Mouse (Mus musculus): ENCODE results near the gene Ccdc194. TPM values are rescaled to one million over a fixed set of nuclear protein-coding genes. Genes with fewer than 3 reads are reported as not detected.
A peak's percentile ranks its signal among the peaks of the same experiment; 100 is the strongest.

The Ccdc194 gene
- polyA plus RNA-seq, 1 experiment from 2014 or later, result 0.51 TPM

DNA sequence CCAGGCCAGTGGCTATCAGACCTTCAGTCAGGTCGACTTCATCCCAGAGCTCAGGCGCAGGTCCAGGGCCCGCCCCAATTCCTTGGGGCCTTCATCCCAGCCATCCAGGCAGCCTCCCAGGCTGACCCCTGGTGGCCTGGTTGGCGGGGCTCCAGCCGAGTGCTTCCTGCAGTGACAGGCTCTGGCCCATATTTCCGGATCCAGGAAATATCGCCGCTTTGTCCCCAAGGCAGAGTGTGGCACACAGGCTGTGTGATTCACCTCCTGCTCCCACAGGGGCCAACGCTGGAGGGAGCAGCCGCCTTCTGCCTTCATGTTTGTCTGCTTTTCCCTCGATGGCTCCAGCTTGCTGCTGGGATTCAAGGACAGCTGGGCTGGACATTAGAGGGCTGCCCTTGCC is 29.0 kb downstream of the Ccdc194 start:
- ATAC-seq (ENCODE audit: low FRiP score), result no peak
- 50% methylated on average over 11 of the region's 11 CpGs for WGBS
- Histone ChIP-seq H3K9me3 (ENCODE audit: control insufficient read depth, low read length) (no peaks in the 10 kb centered on the region), H3K4me3 (ENCODE audit: low read depth, low read length) (no peak overlapping the region), H3K27me3 (ENCODE audit: control insufficient read depth, insufficient read depth, low read length) (no peaks in the 10 kb centered on the region), H3K4me1 (replicated peaks; ENCODE audit: control insufficient read depth, insufficient read depth, low read length) (no peaks in the 10 kb centered on the region; the same call in 1 of the 2 replicates), H3K9ac (ENCODE audit: low read depth, low read length) (no peak overlapping the region), H3K27ac (ENCODE audit: low read depth, low read length) (no peak overlapping the region), H3K4me2 (replicated peaks; ENCODE audit: low read depth, low read length) (no peak overlapping the region), H3K36me3 (ENCODE audit: control insufficient read depth, insufficient read depth, low read length) (0 out of 2 replicates have a peak, but pooled peaks cover 3% of the 10 kb centered on the region)
- DNase-seq (ENCODE audit: low spot score), result no peak

- 90% methylated on average over 5 of the region's 5 CpGs for WGBS
- H3K27me3 ChIP-seq (ENCODE audit: control insufficient read depth, insufficient read depth, low read length), result no peaks in the 10 kb centered on the region
- H3K9ac ChIP-seq (ENCODE audit: low read depth, low read length), result no peak overlapping the region
- DNase-seq (ENCODE audit: low spot score), result no peak
- no peak overlapping the region for H3K4me2 ChIP-seq (replicated peaks; ENCODE audit: low read depth, low read length)
- ATAC-seq (ENCODE audit: low FRiP score), result no peak
- H3K4me3 ChIP-seq (ENCODE audit: low read depth, low read length), result no peak overlapping the region
- H3K27ac ChIP-seq (ENCODE audit: low read depth, low read length), result no peak overlapping the region
- no peaks in the 10 kb centered on the region; the same call in 1 of the 2 replicates for H3K4me1 ChIP-seq (replicated peaks; ENCODE audit: control insufficient read depth, insufficient read depth, low read length)
- no peaks in the 10 kb centered on the region for H3K9me3 ChIP-seq (ENCODE audit: control insufficient read depth, low read length)
- 0 out of 2 replicates have a peak, but pooled peaks cover 3% of the 10 kb centered on the region for H3K36me3 ChIP-seq (ENCODE audit: control insufficient read depth, insufficient read depth, low read length)
Measured at GRCm38 (mm10) chr8:71495811-71496210, 29.7 kb downstream of the Ccdc194 start.

DNA sequence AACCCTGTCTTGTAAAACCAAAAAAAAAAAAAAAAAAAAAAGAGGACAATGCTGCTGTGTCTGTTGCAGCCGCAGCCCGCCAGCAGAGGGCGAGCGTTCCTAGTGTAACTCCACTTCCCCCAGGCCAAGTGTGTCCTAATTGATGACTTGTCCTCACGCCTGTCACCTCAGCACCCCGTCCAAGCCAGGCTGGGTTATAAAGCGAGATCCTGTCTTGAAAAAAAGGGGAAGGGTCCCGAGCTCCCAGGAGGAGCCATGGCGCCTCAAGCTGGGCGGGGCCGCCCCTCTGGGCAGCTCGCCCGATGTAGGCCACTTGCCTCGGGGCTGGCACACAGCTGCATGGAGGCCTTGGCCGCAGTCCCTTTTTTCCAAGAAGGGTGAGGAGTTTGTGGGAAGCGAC is 30.5 kb downstream of the Ccdc194 start:
- peak; percentile 77 for ATAC-seq (ENCODE audit: low FRiP score)

GRCm38 (mm10) chr8:71488454-71488853 is 37.1 kb downstream of the Ccdc194 start:
- H3K9ac ChIP-seq (ENCODE audit: low read depth, low read length), result peak overlapping the region; percentile 74
- H3K27ac ChIP-seq (ENCODE audit: low read depth, low read length), result no peak overlapping the region
- no peaks in the 10 kb centered on the region for H3K27me3 ChIP-seq (ENCODE audit: control insufficient read depth, insufficient read depth, low read length)
- peak overlapping the region; percentile 64 for H3K4me3 ChIP-seq (ENCODE audit: low read depth, low read length)
- H3K4me2 ChIP-seq (replicated peaks; ENCODE audit: low read depth, low read length), result peak overlapping the region; percentile 93
- H3K36me3 ChIP-seq (ENCODE audit: control insufficient read depth, insufficient read depth, low read length), result peaks cover 7% of the 10 kb centered on the region; the same call in 1 of the 2 replicates
- 0% methylated on average over 22 of the region's 22 CpGs for WGBS
- peaks cover 11% of the 10 kb centered on the region for H3K4me1 ChIP-seq (replicated peaks; ENCODE audit: control insufficient read depth, insufficient read depth, low read length)
- ATAC-seq (ENCODE audit: low FRiP score), result peak; percentile 76
- no peaks in the 10 kb centered on the region for H3K9me3 ChIP-seq (ENCODE audit: control insufficient read depth, low read length)
- DNase-seq (ENCODE audit: low spot score), result peak; percentile 94

More for the DNA sequence above, 30.5 kb downstream of the Ccdc194 start:
- DNase-seq (ENCODE audit: low spot score), result peak; percentile 90
- 0 out of 2 replicates have a peak, but pooled peaks cover 3% of the 10 kb centered on the region for H3K36me3 ChIP-seq (ENCODE audit: control insufficient read depth, insufficient read depth, low read length)
- WGBS, result 33% methylated on average over 15 of the region's 16 CpGs
- H3K27ac ChIP-seq (ENCODE audit: low read depth, low read length), result no peak overlapping the region
- H3K9me3 ChIP-seq (ENCODE audit: control insufficient read depth, low read length), result no peaks in the 10 kb centered on the region
- no peaks in the 10 kb centered on the region for H3K27me3 ChIP-seq (ENCODE audit: control insufficient read depth, insufficient read depth, low read length)
- no peaks in the 10 kb centered on the region; the same call in 1 of the 2 replicates for H3K4me1 ChIP-seq (replicated peaks; ENCODE audit: control insufficient read depth, insufficient read depth, low read length)
- no peak overlapping the region for H3K9ac ChIP-seq (ENCODE audit: low read depth, low read length)
- H3K4me3 ChIP-seq (ENCODE audit: low read depth, low read length), result no peak overlapping the region
- H3K4me2 ChIP-seq (replicated peaks; ENCODE audit: low read depth, low read length), result no peak overlapping the region

- ATAC-seq (ENCODE audit: low FRiP score) (peak; percentile 31; the same call in 1 of the 2 replicates), DNase-seq (ENCODE audit: low spot score) (peak; percentile 80)
- Histone ChIP-seq H3K36me3 (ENCODE audit: control insufficient read depth, insufficient read depth, low read length) (peaks cover 7% of the 10 kb centered on the region; the same call in 1 of the 2 replicates), H3K4me2 (replicated peaks; ENCODE audit: low read depth, low read length) (peak within 1 kb of the TSS; percentile 93), H3K27me3 (ENCODE audit: control insufficient read depth, insufficient read depth, low read length) (no peaks in the 10 kb centered on the region), H3K27ac (ENCODE audit: low read depth, low read length) (peak within 1 kb of the TSS; percentile 72), H3K9ac (ENCODE audit: low read depth, low read length) (peak within 1 kb of the TSS; percentile 74), H3K9me3 (ENCODE audit: control insufficient read depth, low read length) (no peaks in the 10 kb centered on the region), H3K4me3 (ENCODE audit: low read depth, low read length) (peak within 1 kb of the TSS; percentile 64), H3K4me1 (replicated peaks; ENCODE audit: control insufficient read depth, insufficient read depth, low read length) (peaks cover 11% of the 10 kb centered on the region)
- under 1% methylated on average over 33 of the region's 33 CpGs for WGBS
Measured at GRCm38 (mm10) chr8:71487691-71488445, 37.6 kb downstream of the Ccdc194 start, which contains the start of gene Gtpbp3. TSS of gene Gtpbp3 (plus strand) at chr8:71488103.

DNA sequence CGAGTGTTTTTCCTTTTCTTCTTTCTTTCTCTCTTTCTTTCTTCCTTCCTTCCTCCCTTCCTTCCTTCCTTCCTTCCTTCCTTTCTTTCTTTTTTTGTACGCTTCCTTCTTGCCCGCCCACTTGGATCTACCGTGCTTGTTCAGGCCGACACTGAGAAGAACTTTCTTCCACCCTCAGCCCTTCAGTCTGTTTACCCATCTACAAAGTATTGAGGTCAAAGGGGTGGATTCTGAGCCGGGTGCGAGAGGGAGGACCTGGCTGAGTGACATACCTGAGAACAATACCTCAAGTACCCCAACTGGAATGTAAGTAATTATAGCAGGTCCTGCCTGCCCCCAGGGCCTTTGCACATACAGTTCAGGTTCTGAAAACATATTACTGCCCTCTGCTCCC is 39.4 kb downstream of the Ccdc194 start:
- DNase-seq (ENCODE audit: low spot score), result no peak
- H3K9me3 ChIP-seq (ENCODE audit: control insufficient read depth, low read length), result no peaks in the 10 kb centered on the region
- peaks cover 11% of the 10 kb centered on the region for H3K4me1 ChIP-seq (replicated peaks; ENCODE audit: control insufficient read depth, insufficient read depth, low read length)
- H3K27ac ChIP-seq (ENCODE audit: low read depth, low read length), result peak overlapping the region; percentile 24; the same call in 1 of the 2 replicates
- peaks cover 7% of the 10 kb centered on the region; the same call in 1 of the 2 replicates for H3K36me3 ChIP-seq (ENCODE audit: control insufficient read depth, insufficient read depth, low read length)
- WGBS, result 33% methylated on average over 7 of the region's 7 CpGs
- no peak for ATAC-seq (ENCODE audit: low FRiP score)
- no peak overlapping the region; the same call in 1 of the 2 replicates for H3K9ac ChIP-seq (ENCODE audit: low read depth, low read length)
- no peak overlapping the region for H3K4me2 ChIP-seq (replicated peaks; ENCODE audit: low read depth, low read length)
- H3K4me3 ChIP-seq (ENCODE audit: low read depth, low read length), result peak overlapping the region; percentile 91
- H3K27me3 ChIP-seq (ENCODE audit: control insufficient read depth, insufficient read depth, low read length), result peaks cover 2% of the 10 kb centered on the region; the same call in 1 of the 2 replicates

DNA sequence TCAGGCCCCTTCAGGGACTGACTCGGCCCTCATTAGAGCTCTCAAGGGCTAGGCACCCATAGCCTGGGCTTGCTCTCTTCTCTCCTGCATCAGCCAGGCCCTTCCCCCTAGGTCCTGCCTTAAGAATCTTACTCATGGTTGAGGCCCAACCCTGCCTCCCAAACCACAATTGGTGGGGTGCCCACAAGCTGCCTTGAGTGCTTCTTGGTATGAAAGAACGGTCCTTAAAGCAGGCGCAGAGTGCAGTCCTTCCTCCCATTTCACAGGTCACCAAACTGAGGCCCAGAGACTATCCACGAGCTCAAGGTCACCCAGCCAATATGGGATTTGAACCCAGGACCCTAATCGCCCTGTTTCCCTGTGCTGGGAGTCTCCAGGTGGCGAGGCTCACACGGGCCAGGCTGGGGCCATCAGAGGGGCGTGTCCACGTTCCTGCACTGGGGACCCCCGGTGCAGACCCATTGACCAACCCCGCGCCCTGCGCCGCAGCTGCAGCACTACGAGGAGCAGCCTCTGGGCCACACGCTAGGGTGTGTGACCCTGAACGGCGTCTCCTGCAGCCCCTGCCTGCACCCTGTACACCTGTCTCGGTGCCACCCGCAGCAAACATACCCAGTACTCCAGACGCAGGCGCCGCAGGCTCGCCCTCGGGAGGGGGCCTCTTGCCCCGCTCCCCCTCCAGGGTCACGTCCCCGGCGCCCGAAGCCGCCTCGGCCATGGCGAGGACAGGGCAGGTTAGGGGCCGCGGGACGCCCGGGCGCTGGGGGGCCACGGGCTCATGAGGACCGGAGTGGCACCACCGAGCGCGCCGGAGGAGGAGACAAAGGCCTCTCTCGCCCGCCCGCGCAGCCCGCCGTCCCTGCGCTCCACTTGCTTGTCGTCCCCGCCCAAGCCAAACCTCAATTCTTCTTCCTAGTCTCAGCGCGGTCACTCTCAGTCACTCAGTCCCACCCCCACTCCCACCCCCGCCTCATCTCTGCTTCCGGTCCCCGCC is 40.1 kb downstream of the Ccdc194 start, which contains the start of gene Ano8:
TSS of gene Ano8 (minus strand) at position 822 of the 994 bp plus-strand sequence.
- peak; percentile 76 for ATAC-seq (ENCODE audit: low FRiP score)
- H3K9me3 ChIP-seq (ENCODE audit: control insufficient read depth, low read length), result no peaks in the 10 kb centered on the region
- peaks cover 7% of the 10 kb centered on the region; the same call in 1 of the 2 replicates for H3K36me3 ChIP-seq (ENCODE audit: control insufficient read depth, insufficient read depth, low read length)
- peak within 1 kb of the TSS; percentile 89 for H3K27ac ChIP-seq (ENCODE audit: low read depth, low read length)
- peaks cover 11% of the 10 kb centered on the region for H3K4me1 ChIP-seq (replicated peaks; ENCODE audit: control insufficient read depth, insufficient read depth, low read length)
- WGBS, result 5% methylated on average over 54 of the region's 58 CpGs
- H3K9ac ChIP-seq (ENCODE audit: low read depth, low read length), result peak within 1 kb of the TSS; percentile 98
- peak within 1 kb of the TSS; percentile 91 for H3K4me3 ChIP-seq (ENCODE audit: low read depth, low read length)
- peak within 1 kb of the TSS; percentile 76 for H3K4me2 ChIP-seq (replicated peaks; ENCODE audit: low read depth, low read length)
- DNase-seq (ENCODE audit: low spot score), result peak; percentile 91
- peaks cover 2% of the 10 kb centered on the region; the same call in 1 of the 2 replicates for H3K27me3 ChIP-seq (ENCODE audit: control insufficient read depth, insufficient read depth, low read length)

GRCm38 (mm10) chr8:71484736-71485135 is 40.8 kb downstream of the Ccdc194 start:
- no peak overlapping the region for H3K27ac ChIP-seq (ENCODE audit: low read depth, low read length)
- peak overlapping the region; percentile 98 for H3K9ac ChIP-seq (ENCODE audit: low read depth, low read length)
- no peaks in the 10 kb centered on the region for H3K9me3 ChIP-seq (ENCODE audit: control insufficient read depth, low read length)
- H3K36me3 ChIP-seq (ENCODE audit: control insufficient read depth, insufficient read depth, low read length), result peaks cover 7% of the 10 kb centered on the region; the same call in 1 of the 2 replicates
- peaks cover 2% of the 10 kb centered on the region; the same call in 1 of the 2 replicates for H3K27me3 ChIP-seq (ENCODE audit: control insufficient read depth, insufficient read depth, low read length)
- WGBS, result 95% methylated on average over 19 of the region's 19 CpGs
- H3K4me3 ChIP-seq (ENCODE audit: low read depth, low read length), result peak overlapping the region; percentile 91
- peaks cover 11% of the 10 kb centered on the region for H3K4me1 ChIP-seq (replicated peaks; ENCODE audit: control insufficient read depth, insufficient read depth, low read length)
- peak overlapping the region; percentile 76 for H3K4me2 ChIP-seq (replicated peaks; ENCODE audit: low read depth, low read length)
- ATAC-seq (ENCODE audit: low FRiP score) (no peak), DNase-seq (ENCODE audit: low spot score) (no peak)
